Mouse (Mus musculus) megakaryocyte, embryonic 14.5 days (primary cell): ENCODE data around the gene Efcab14. TPM values are rescaled to one million over a fixed set of nuclear protein-coding genes. Genes with fewer than 3 reads are reported as not detected.

ENCODE experiments used
- H3K27me3 ChIP-seq: replicated peaks from 2 replicates; pipeline ENCODE3; 2012; ENCODE audit warnings: inconsistent platforms
- H3K36me3 ChIP-seq: replicated peaks from 2 replicates; pipeline ENCODE3; 2012; ENCODE audit warnings: low read length, inconsistent platforms, mixed read lengths
- H3K4me1 ChIP-seq: 2 replicates; pipeline ENCODE4 v1.6.1; 2012; ENCODE audit warnings: inconsistent platforms
- H3K4me3 ChIP-seq: replicated peaks from 2 replicates; pipeline ENCODE3; 2012; ENCODE audit warnings: moderate library complexity, mild to moderate bottlenecking, inconsistent platforms
- H3K9me3 ChIP-seq: 2 replicates; pipeline ENCODE4 v1.6.1; 2012; ENCODE audit warnings: inconsistent platforms
- FLI1 ChIP-seq: IDR thresholded peaks from 2 replicates; pipeline ENCODE4 v1.6.1; 2012; ENCODE audit warnings: low read length, inconsistent platforms, mixed read lengths
- GATA1 ChIP-seq: IDR thresholded peaks from 3 replicates; pipeline ENCODE4 v1.6.1; 2012; ENCODE audit warnings: mixed read lengths, low read length, inconsistent platforms, borderline replicate concordance
- polyA plus RNA-seq: library from polyadenylated mRNA; stranded (reverse); fragments of >175 nt; gene quantifications from 2 replicates; pipeline ENCODE4 v1.2.3, GENCODE M21; 2012; ENCODE audit warnings: low replicate concordance; ENCODE audit not compliant: insufficient read depth

Efcab14 gene
- polyA plus RNA-seq, 1 experiment, result 4.7 TPM

GRCm38 (mm10) chr4:115775056-115775455 lies 37.5 kb downstream of the Efcab14 start:
- H3K36me3 ChIP-seq, result peaks cover 90% of the 10 kb centered on the region
- TF ChIP-seq FLI1, result no peak
- TF ChIP-seq GATA1, result no peak
- no peak overlapping the region for H3K4me3 ChIP-seq
- H3K27me3 ChIP-seq, result no peaks in the 10 kb centered on the region
- no peaks in the 10 kb centered on the region for H3K9me3 ChIP-seq
- H3K4me1 ChIP-seq, result peaks cover 26% of the 10 kb centered on the region

- Histone ChIP-seq H3K9me3 (peaks cover 3% of the 10 kb centered on the region; the same call in 1 of the 2 replicates), H3K27me3 (no peaks in the 10 kb centered on the region), H3K4me3 (no peak overlapping the region), H3K36me3 (peaks cover 68% of the 10 kb centered on the region), H3K4me1 (peaks cover 37% of the 10 kb centered on the region)
- no peak for TF ChIP-seq GATA1
- no peak for TF ChIP-seq FLI1
These were observed 40.1 kb downstream of the Efcab14 start for GRCm38 (mm10) chr4:115777627-115778026.

GRCm38 (mm10) chr4:115780269-115780668 lies 42.7 kb downstream of the Efcab14 start:
- Histone ChIP-seq H3K27me3 (no peaks in the 10 kb centered on the region), H3K4me3 (no peak overlapping the region), H3K9me3 (peaks cover 3% of the 10 kb centered on the region; the same call in 1 of the 2 replicates), H3K36me3 (peaks cover 41% of the 10 kb centered on the region), H3K4me1 (peaks cover 51% of the 10 kb centered on the region)
- TF ChIP-seq FLI1 (no peak), GATA1 (no peak)

GRCm38 (mm10) chr4:115780918-115781317 lies 43.4 kb downstream of the Efcab14 start, which contains the start of gene Tex38:
Gene Tex38, minus strand, starts transcription at chr4:115781018.
- no peaks in the 10 kb centered on the region for H3K27me3 ChIP-seq
- H3K36me3 ChIP-seq, result peaks cover 36% of the 10 kb centered on the region
- H3K4me3 ChIP-seq, result no peak within 1 kb of the TSS
- peaks cover 57% of the 10 kb centered on the region for H3K4me1 ChIP-seq
- peaks cover 3% of the 10 kb centered on the region; the same call in 1 of the 2 replicates for H3K9me3 ChIP-seq
- TF ChIP-seq GATA1, result no peak
- TF ChIP-seq FLI1, result no peak

- Histone ChIP-seq H3K4me1 (peaks cover 64% of the 10 kb centered on the region), H3K4me3 (no peak overlapping the region), H3K36me3 (peaks cover 29% of the 10 kb centered on the region), H3K9me3 (peaks cover 3% of the 10 kb centered on the region; the same call in 1 of the 2 replicates), H3K27me3 (no peaks in the 10 kb centered on the region)
- TF ChIP-seq FLI1, result no peak
- no peak for TF ChIP-seq GATA1
These were observed 44.7 kb downstream of the Efcab14 start for GRCm38 (mm10) chr4:115782026-115782805.

GRCm38 (mm10) chr4:115784769-115785510 lies 47.4 kb downstream of the Efcab14 start, which contains the start of gene Atpaf1:
Gene Atpaf1, plus strand, starts transcription at chr4:115784812.
- peaks cover 3% of the 10 kb centered on the region; the same call in 1 of the 2 replicates for H3K9me3 ChIP-seq

GRCm38 (mm10) chr4:115785511-115786034 lies 48.0 kb downstream of the Efcab14 start:
- TF ChIP-seq FLI1, result no peak
- TF ChIP-seq GATA1, result no peak

More at GRCm38 (mm10) chr4:115784769-115785510, 47.4 kb downstream of the Efcab14 start, which contains the start of gene Atpaf1:
- Histone ChIP-seq H3K4me3 (peak within 1 kb of the TSS; percentile 95), H3K36me3 (peaks cover 37% of the 10 kb centered on the region), H3K4me1 (peaks cover 54% of the 10 kb centered on the region), H3K27me3 (no peaks in the 10 kb centered on the region)
- no peak for TF ChIP-seq FLI1
- TF ChIP-seq GATA1, result no peak

GRCm38 (mm10) chr4:115790864-115791263 lies 53.3 kb downstream of the Efcab14 start:
- TF ChIP-seq GATA1 (no peak), FLI1 (no peak)
- H3K27me3 ChIP-seq, result no peaks in the 10 kb centered on the region
- peaks cover 49% of the 10 kb centered on the region for H3K4me1 ChIP-seq
- no peak overlapping the region for H3K4me3 ChIP-seq
- H3K36me3 ChIP-seq, result peaks cover 86% of the 10 kb centered on the region
- H3K9me3 ChIP-seq, result no peaks in the 10 kb centered on the region

More at GRCm38 (mm10) chr4:115785511-115786034, 48.0 kb downstream of the Efcab14 start:
- H3K4me3 ChIP-seq, result peak overlapping the region; percentile 95
- peaks cover 47% of the 10 kb centered on the region for H3K4me1 ChIP-seq
- H3K9me3 ChIP-seq, result peaks cover 3% of the 10 kb centered on the region; the same call in 1 of the 2 replicates
- H3K36me3 ChIP-seq, result peaks cover 43% of the 10 kb centered on the region
- H3K27me3 ChIP-seq, result no peaks in the 10 kb centered on the region

GRCm38 (mm10) chr4:115795360-115795759 lies 57.8 kb downstream of the Efcab14 start:
- H3K36me3 ChIP-seq, result peaks cover 91% of the 10 kb centered on the region
- no peak for TF ChIP-seq GATA1
- no peak for TF ChIP-seq FLI1
- no peaks in the 10 kb centered on the region for H3K27me3 ChIP-seq
- peak overlapping the region; percentile 4 for H3K4me3 ChIP-seq
- no peaks in the 10 kb centered on the region for H3K9me3 ChIP-seq
- peaks cover 34% of the 10 kb centered on the region for H3K4me1 ChIP-seq
